Mouse (Mus musculus): ENCODE data around the gene Nlrp6.

DNA sequence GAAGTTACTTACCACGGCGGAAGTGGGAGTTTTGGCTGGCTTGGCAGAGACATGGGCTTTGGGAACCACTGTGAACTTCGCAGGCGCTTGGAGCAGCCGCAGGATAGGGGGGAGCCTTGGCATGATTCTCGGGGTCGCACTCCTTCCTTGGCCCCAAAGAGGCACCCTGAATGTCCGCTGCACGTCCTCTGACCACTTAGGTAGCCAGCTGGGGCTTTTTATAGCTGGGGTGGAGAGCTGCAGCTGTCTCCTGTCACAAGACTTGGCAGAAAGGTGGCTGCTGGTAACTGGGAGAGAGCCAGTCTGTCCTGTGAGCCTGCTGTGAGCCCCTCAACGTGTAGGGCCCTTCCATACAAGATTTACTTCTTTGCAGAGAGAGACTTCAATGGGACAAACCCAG lies 20.5 kb upstream of the Nlrp6 start, which contains the start of gene Cox8b:
- TF ChIP-seq CTCF (IDR thresholded peaks at IDR 0.05; ENCODE audit: insufficient read depth, low read length) (no peak), POLR2A (IDR thresholded peaks at IDR 0.05; ENCODE audit: borderline replicate concordance, extremely low read depth, low read depth, low read length) (no peak)

Data from lung, adult 2 months (tissue).